Comparison of ENCODE assay signal across 19 mouse cellular contexts in the genomic region with DNA sequence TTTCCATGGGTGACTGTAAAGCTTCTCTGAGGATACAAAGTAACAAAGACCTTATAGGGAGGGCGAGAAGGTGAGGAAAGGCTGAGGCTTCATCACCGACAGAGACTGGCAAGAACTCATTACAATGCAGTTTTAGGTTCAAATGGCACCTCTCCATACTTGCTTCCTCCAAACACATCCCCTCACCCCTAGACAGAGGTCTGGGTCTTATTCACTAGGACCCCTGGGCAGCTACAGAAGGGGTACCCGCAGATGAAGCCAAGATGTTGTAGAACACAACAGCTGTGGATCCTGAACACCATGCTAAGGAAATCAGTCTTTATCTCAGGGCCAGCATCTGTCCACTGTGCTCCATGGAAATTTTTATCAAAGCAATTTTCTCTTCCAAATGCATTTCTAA. TPM values are rescaled to one million over a fixed set of nuclear protein-coding genes. Genes with fewer than 3 reads are reported as not detected.
DNase-seq lines count a peak whose midpoint lies in the region; ATAC-seq and TF ChIP-seq lines count a peak whose summit lies in the region.
"Had no signal": no experiment of that assay in that cellular context is flagged by ENCODE, and none has a peak within 500 bp of the region (broad histone marks: within the 10 kb centered on the region; RNA-seq: fewer than 3 reads in every experiment).

No protein-coding gene starts in this region.

- no peaks in the 10 kb centered on the region for H3K27me3 ChIP-seq in hindbrain, embryonic 15.5 days
- H3K27me3 ChIP-seq: liver, embryonic 13.5 days; midbrain, embryonic 12.5 days had no signal

- peak overlapping the region; percentile 64; the same call in 1 of the 2 replicates for H3K27ac ChIP-seq in layer of hippocampus, adult 2 months
- H3K27ac ChIP-seq in hindbrain, embryonic 15.5 days (replicated peaks), result peak overlapping the region; percentile 63
- H3K27ac ChIP-seq: heart, embryonic 10.5 days; liver, embryonic 13.5 days; midbrain, embryonic 12.5 days had no signal

- no peak overlapping the region for H3K4me2 ChIP-seq in hindbrain, embryonic 15.5 days
- H3K4me2 ChIP-seq: liver, embryonic 13.5 days; midbrain, embryonic 12.5 days had no signal

- peaks cover 42% of the 10 kb centered on the region for H3K4me1 ChIP-seq in hindbrain, embryonic 15.5 days (replicated peaks)
- H3K4me1 ChIP-seq: liver, embryonic 13.5 days had no signal

- ATAC-seq in hindbrain, embryonic 15.5 days (ENCODE audit: low FRiP score, low read depth), result 0 out of 2 replicates have a peak, but pooled peaks have one; percentile 4
- ATAC-seq: intestine, embryonic 16.5 days had no signal

- H3K4me3 ChIP-seq in layer of hippocampus, adult 2 months, result no peak overlapping the region
- H3K4me3 ChIP-seq in hindbrain, embryonic 15.5 days, result no peak overlapping the region
- H3K4me3 ChIP-seq: heart, embryonic 10.5 days; liver, embryonic 13.5 days; midbrain, embryonic 12.5 days had no signal

- H3K9me3 ChIP-seq in hindbrain, embryonic 15.5 days, result no peaks in the 10 kb centered on the region
- H3K9me3 ChIP-seq: heart, embryonic 10.5 days; liver, embryonic 13.5 days; midbrain, embryonic 12.5 days had no signal

- DNase-seq in cerebellum, postnatal 10 days, result peak; percentile 52 to 54
- no peak for DNase-seq in cerebellum, adult 11-12 months
- DNase-seq in layer of hippocampus, adult 2 months (ENCODE audit: low spot score in 2 of 2), result no peak
- DNase-seq in layer of hippocampus, adult 9-11 months, result no peak
- peak; percentile 28 for DNase-seq in brain, embryonic 14.5 days (ENCODE audit: low read depth)
- DNase-seq in adrenal gland, postnatal 10 days, result no peak
- no peak for DNase-seq in kidney, postnatal 14 days
- DNase-seq: adrenal gland, adult 8-10 months; cerebellum, adult 8-10 months; kidney, adult 9 months; kidney, postnatal 25 days; liver, embryonic 13.5 days; lung, adult 2 months; lung, postnatal 14 days; thymus, postnatal 25 days had no signal

- WGBS in hindbrain, embryonic 15.5 days, result 47% methylated on average over 3 of the region's 3 CpGs

- TF ChIP-seq POLR2A in brain, embryonic 14.5 days (IDR thresholded peaks at IDR 0.05; ENCODE audit: borderline replicate concordance, extremely low read depth, insufficient read depth, insufficient read length, poor library complexity, severe bottlenecking), result no peak

- TF ChIP-seq CTCF in layer of hippocampus, adult 2 months (conservative IDR thresholded peaks at IDR 0.05), result no peak
- TF ChIP-seq CTCF in brain, embryonic 14.5 days (IDR thresholded peaks at IDR 0.05; ENCODE audit: borderline replicate concordance, extremely low read depth, insufficient read depth, insufficient read length), result no peak

- no peak overlapping the region for H3K9ac ChIP-seq in hindbrain, embryonic 15.5 days
- H3K9ac ChIP-seq: liver, embryonic 13.5 days; midbrain, embryonic 12.5 days had no signal

- H3K36me3 ChIP-seq in hindbrain, embryonic 15.5 days, result no peaks in the 10 kb centered on the region
- H3K36me3 ChIP-seq: liver, embryonic 13.5 days; midbrain, embryonic 12.5 days had no signal

RNA-seq across cellular contexts. Expression of a gene that starts 50.3 kb away (rescaled TPM):
- 10 to 100 TPM; 90.4 to 92.1 TPM for total RNA-seq in layer of hippocampus, adult 2 months (2021)
- polyA plus RNA-seq in brain, embryonic 14.5 days (2012; rRNA removed), result 12.9 and 17.1 TPM in 2 replicates
- polyA plus RNA-seq in hindbrain, embryonic 15.5 days (2015; fragmentation: Nextera tagmentation; extraction: Ambion mirVana), result 29.6 and 34.4 TPM in 2 replicates
- total RNA-seq in adrenal gland, postnatal 10 days (2021), result 1 to 10 TPM; 4.1 to 8.3 TPM

Comparison
In these comparisons a context has a peak if more than half of its experiments do, and no peak if none do; other contexts are left out.
1. DNase-seq: peak in cerebellum, postnatal 10 days (2 of 2) and brain, embryonic 14.5 days (single experiment); none in cerebellum, adult 11-12 months (single experiment), layer of hippocampus, adult 2 months (0 of 2), layer of hippocampus, adult 9-11 months (single experiment), adrenal gland, postnatal 10 days (single experiment) and kidney, postnatal 14 days (single experiment).
2. RNA of a gene that starts 50.3 kb away (total RNA-seq): 90.4 to 92.1 TPM in layer of hippocampus, adult 2 months; 4.1 to 8.3 TPM in adrenal gland, postnatal 10 days; every median in the first group is over 4 times any median in the second.